10 mouse cellular contexts compared by ENCODE assay signal in genomic region chr8:12030363-12031116, GRCm38 (mm10).
DNase-seq lines count a peak whose midpoint lies in the region; ATAC-seq and TF ChIP-seq lines count a peak whose summit lies in the region.
"Had no signal": no experiment of that assay in that cellular context is flagged by ENCODE, and none has a peak within 500 bp of the region (broad histone marks: within the 10 kb centered on the region; RNA-seq: fewer than 3 reads in every experiment).

No protein-coding gene starts in this region.

- TF ChIP-seq EP300 in stomach, postnatal 0 days (optimal IDR thresholded peaks at IDR 0.05): no peak

- H3K9me3 ChIP-seq in forebrain, postnatal 0 days (ENCODE audit: low read length): no peaks in the 10 kb centered on the region
- H3K9me3 ChIP-seq in intestine, postnatal 0 days (ENCODE audit: control insufficient read depth): no peaks in the 10 kb centered on the region
- H3K9me3 ChIP-seq in stomach, postnatal 0 days (ENCODE audit: control insufficient read depth, low read length): no peaks in the 10 kb centered on the region
- H3K9me3 ChIP-seq: heart, embryonic 13.5 days had no signal

- no peak for TF ChIP-seq CTCF in forebrain, postnatal 0 days (IDR thresholded peaks at IDR 0.05; ENCODE audit: low read depth)
- no peak for TF ChIP-seq CTCF in intestine, postnatal 0 days (IDR thresholded peaks at IDR 0.05; ENCODE audit: low read depth)
- no peak for TF ChIP-seq CTCF in stomach, postnatal 0 days (IDR thresholded peaks at IDR 0.05; ENCODE audit: low read depth)

- H3K36me3 ChIP-seq in forebrain, postnatal 0 days (ENCODE audit: insufficient read depth): no peaks in the 10 kb centered on the region
- no peaks in the 10 kb centered on the region for H3K36me3 ChIP-seq in intestine, postnatal 0 days (ENCODE audit: control insufficient read depth, insufficient read depth)
- no peaks in the 10 kb centered on the region for H3K36me3 ChIP-seq in stomach, postnatal 0 days (ENCODE audit: control insufficient read depth, insufficient read depth, low read length)
- H3K36me3 ChIP-seq: heart, embryonic 13.5 days had no signal

- 0 out of 2 replicates have a peak, but pooled peaks cover 6% of the 10 kb centered on the region for H3K4me1 ChIP-seq in forebrain, postnatal 0 days (ENCODE audit: insufficient read depth)
- H3K4me1 ChIP-seq in intestine, postnatal 0 days (replicated peaks; ENCODE audit: control insufficient read depth, insufficient read depth, low read length): 0 out of 2 replicates have a peak, but pooled peaks cover 2% of the 10 kb centered on the region
- H3K4me1 ChIP-seq in stomach, postnatal 0 days (replicated peaks; ENCODE audit: control insufficient read depth, insufficient read depth): 0 out of 2 replicates have a peak, but pooled peaks cover 2% of the 10 kb centered on the region

- H3K4me3 ChIP-seq in forebrain, postnatal 0 days (ENCODE audit: low read depth, low read length): no peak overlapping the region
- H3K4me3 ChIP-seq in intestine, postnatal 0 days (ENCODE audit: low read depth, low read length): no peak overlapping the region
- H3K4me3 ChIP-seq in stomach, postnatal 0 days (ENCODE audit: low read depth, low read length): no peak overlapping the region
- H3K4me3 ChIP-seq: heart, embryonic 13.5 days had no signal

- DNase-seq in retina, embryonic 14.5 days (ENCODE audit: low spot score): peak; percentile 34
- no peak for DNase-seq in retina, postnatal 1 day
- peak; percentile 44 for DNase-seq in forebrain, postnatal 0 days
- DNase-seq in stomach, postnatal 0 days (ENCODE audit: low spot score): peak; percentile 89
- DNase-seq in embryo, embryonic 9.5 days (ENCODE audit: extremely low spot score): no peak
- DNase-seq in MN1 (ENCODE audit: low spot score): no peak
- DNase-seq: kidney, adult 8-10 months; thymus, postnatal 14 days had no signal

- no peaks in the 10 kb centered on the region for H3K27me3 ChIP-seq in forebrain, postnatal 0 days (ENCODE audit: insufficient read depth, low read length)
- no peaks in the 10 kb centered on the region for H3K27me3 ChIP-seq in intestine, postnatal 0 days (replicated peaks; ENCODE audit: control insufficient read depth, insufficient read depth, low read length)
- no peaks in the 10 kb centered on the region for H3K27me3 ChIP-seq in stomach, postnatal 0 days (ENCODE audit: control insufficient read depth, insufficient read depth, low read length)

- H3K4me2 ChIP-seq in forebrain, postnatal 0 days (ENCODE audit: low read depth): no peak overlapping the region
- H3K4me2 ChIP-seq in intestine, postnatal 0 days (replicated peaks; ENCODE audit: low read depth): 0 out of 2 replicates have a peak overlapping the region, but pooled peaks have one; percentile 13
- no peak overlapping the region; the same call in 1 of the 2 replicates for H3K4me2 ChIP-seq in stomach, postnatal 0 days (replicated peaks; ENCODE audit: low read depth)
- H3K4me2 ChIP-seq: heart, embryonic 13.5 days had no signal

- WGBS in forebrain, postnatal 0 days: 39% methylated on average over 22 of the region's 22 CpGs
- WGBS in intestine, postnatal 0 days: 32% methylated on average over 22 of the region's 22 CpGs
- 27% methylated on average over 22 of the region's 22 CpGs for WGBS in stomach, postnatal 0 days

- H3K27ac ChIP-seq in forebrain, postnatal 0 days (ENCODE audit: low read depth, low read length): no peak overlapping the region
- H3K27ac ChIP-seq in intestine, postnatal 0 days (ENCODE audit: low read depth, low read length): no peak overlapping the region
- no peak overlapping the region for H3K27ac ChIP-seq in stomach, postnatal 0 days (replicated peaks)
- H3K27ac ChIP-seq: heart, embryonic 13.5 days had no signal

- H3K9ac ChIP-seq in forebrain, postnatal 0 days: no peak overlapping the region
- no peak overlapping the region for H3K9ac ChIP-seq in intestine, postnatal 0 days (ENCODE audit: low read depth, low read length)
- no peak overlapping the region for H3K9ac ChIP-seq in stomach, postnatal 0 days (ENCODE audit: low read length)
- H3K9ac ChIP-seq: heart, embryonic 13.5 days had no signal

- ATAC-seq in forebrain, postnatal 0 days: peak; percentile 45; the same call in 1 of the 2 replicates
- ATAC-seq in intestine, postnatal 0 days: peak; percentile 54; the same call in 1 of the 2 replicates
- peak; percentile 57; the same call in 1 of the 2 replicates for ATAC-seq in stomach, postnatal 0 days (ENCODE audit: low FRiP score, low TSS enrichment)

Comparison
In these comparisons a context has a peak if more than half of its experiments do, and no peak if none do; other contexts are left out.
1. DNase-seq: peak in retina, embryonic 14.5 days (single experiment), forebrain, postnatal 0 days (single experiment) and stomach, postnatal 0 days (single experiment); none in retina, postnatal 1 day (single experiment), embryo, embryonic 9.5 days (single experiment) and MN1 (single experiment).
2. Peak in every context shown above with its lines, with median percentiles within 50 percentile points of each other: ATAC-seq.